Mouse (Mus musculus) monocyte, adult 5-6 weeks (primary cell): ENCODE results near the gene Gm21953. TPM values are rescaled to one million over a fixed set of nuclear protein-coding genes. Genes with fewer than 3 reads are reported as not detected.
"Not testable (repeated sequence)": the region's sequence is repeated elsewhere in the genome, so short reads cannot be mapped to it uniquely, and the experiment has no call there.

Source experiments
- ATAC-seq: fragments of 153-309, 156-312 bp; replicated peaks from 2 replicates; pipeline ENCODE4 v1.8.0; 2017; ENCODE audit warnings: mild to moderate bottlenecking; ENCODE audit not compliant: low TSS enrichment, insufficient number of reproducible peaks, severe bottlenecking, poor library complexity, low FRiP score
- total RNA-seq: library from RNA; stranded (forward); fragments of 200-1000, 200-491, 200-594 nt; gene quantifications from 3 replicates; pipeline ENCODE4 v1.2.3, GENCODE M21; 2017

Gm21953 gene
- total RNA-seq = not detected in 3 replicates

DNA sequence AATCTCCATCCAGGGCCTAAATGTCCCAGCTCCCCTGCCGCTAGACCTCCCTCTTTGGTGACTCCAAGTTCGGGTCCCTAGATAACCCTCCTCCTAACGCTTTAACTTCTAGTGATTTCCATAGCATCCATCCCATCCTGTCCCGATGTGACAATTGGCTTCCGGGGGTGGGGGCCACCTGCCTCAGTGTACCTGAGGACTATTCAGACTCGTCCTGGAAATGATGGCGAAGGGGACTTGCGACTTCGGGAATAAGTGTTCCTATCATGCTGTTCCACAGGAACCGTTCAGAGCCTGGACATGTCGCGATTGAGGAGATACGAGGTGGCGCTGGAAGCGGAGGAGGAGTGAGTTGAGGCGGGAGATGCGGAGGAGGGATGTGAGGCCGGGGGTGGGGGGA, at the start of gene Gm21953:
TSS of gene Gm21953 (plus strand) at position 301 of the 400 bp plus-strand sequence.
- not testable (repeated sequence) for ATAC-seq

GRCm38 (mm10) chr4:42255467-42255866, 38.6 kb upstream of the Gm21953 start, which contains the start of gene Ccl21b:
Ccl21b (plus strand) TSS chr4:42255767.
- ATAC-seq = not testable (repeated sequence)

- ATAC-seq = not testable (repeated sequence)
Observed at GRCm38 (mm10) chr4:42318034-42318433, 24.0 kb downstream of the Gm21953 start, which contains the start of gene Fam205a3. Fam205a3 (plus strand) TSS chr4:42318334.

Other genes with a start within 250 kb of the Gm21953 start
- not detected in 3 replicates for gene Gm3893, start 203.1 kb upstream of the Gm21953 start, total RNA-seq
- gene Gm13304, start 179.4 kb upstream of the Gm21953 start, total RNA-seq = not detected in 3 replicates
- gene Gm13306, start 140.8 kb upstream of the Gm21953 start, total RNA-seq = not detected in 3 replicates
- gene Gm13305, start 125.7 kb upstream of the Gm21953 start, total RNA-seq = 0.32 TPM in 1 of 3 replicates, not detected in the others
- not detected in 3 replicates for gene Gm10600, start 53.6 kb upstream of the Gm21953 start, total RNA-seq
- gene Ccl21b, start 38.5 kb upstream of the Gm21953 start, total RNA-seq = not detected in 3 replicates
- gene Fam205a3, start 24.1 kb downstream of the Gm21953 start, total RNA-seq = not detected in 3 replicates
- not detected in 3 replicates for gene Gm21586, start 145.1 kb downstream of the Gm21953 start, total RNA-seq
- gene Gm2163, start 172.5 kb downstream of the Gm21953 start, total RNA-seq = not detected in 3 replicates
- gene Fam205a2, start 233.9 kb downstream of the Gm21953 start, total RNA-seq = not detected in 3 replicates